Mouse (Mus musculus) right cerebral cortex, postnatal 14 days (tissue): Measurements from ENCODE around the gene Tcp1.
"Not testable (repeated sequence)": the region's sequence is repeated elsewhere in the genome, so short reads cannot be mapped to it uniquely, and the experiment has no call there.

Source experiments
- DNase-seq: peaks from one replicate; pipeline ENCODE4 v3.0.0; 2022

The Tcp1 gene

GRCm38 (mm10) chr17:12915881-12916583 lies 531 bp downstream of the Tcp1 start, which contains the start of gene Mrpl18:
Gene Mrpl18, minus strand, starts transcription at chr17:12916345.
- DNase-seq = peak; percentile 96

- peak; percentile 54 for DNase-seq
Measured at GRCm38 (mm10) chr17:12916588-12917380, 1.3 kb downstream of the Tcp1 start.

- no peak for DNase-seq
Measured at GRCm38 (mm10) chr17:12921073-12921472, 5.6 kb downstream of the Tcp1 start.

- DNase-seq = no peak
Measured at GRCm38 (mm10) chr17:12925001-12925400, 9.5 kb downstream of the Tcp1 start.

GRCm38 (mm10) chr17:12925703-12926180 lies 10.2 kb downstream of the Tcp1 start:
- no peak for DNase-seq

- DNase-seq = not testable (repeated sequence)
Measured at GRCm38 (mm10) chr17:12931576-12931975, 16.1 kb downstream of the Tcp1 start.

GRCm38 (mm10) chr17:12935719-12936118 lies 20.2 kb downstream of the Tcp1 start:
- DNase-seq = no peak

GRCm38 (mm10) chr17:12937412-12937970 lies 22.0 kb downstream of the Tcp1 start:
- DNase-seq = no peak

- DNase-seq = no peak
Measured at GRCm38 (mm10) chr17:12938077-12938476, 22.6 kb downstream of the Tcp1 start.

GRCm38 (mm10) chr17:12939377-12940148 lies 24.1 kb downstream of the Tcp1 start:
- not testable (repeated sequence) for DNase-seq

GRCm38 (mm10) chr17:12940151-12940805 lies 24.8 kb downstream of the Tcp1 start, which contains the start of gene Acat3:
Gene Acat3, minus strand, starts transcription at chr17:12940600.
- DNase-seq = no peak

GRCm38 (mm10) chr17:12941543-12942260 lies 26.2 kb downstream of the Tcp1 start:
- no peak for DNase-seq

GRCm38 (mm10) chr17:12942459-12943162 lies 27.1 kb downstream of the Tcp1 start:
- no peak for DNase-seq

- no peak for DNase-seq
Measured at GRCm38 (mm10) chr17:12949669-12950068, 34.2 kb downstream of the Tcp1 start.

- no peak for DNase-seq
Measured at GRCm38 (mm10) chr17:12956664-12957063, 41.2 kb downstream of the Tcp1 start.

GRCm38 (mm10) chr17:12959377-12959776 lies 43.9 kb downstream of the Tcp1 start:
- DNase-seq = not testable (repeated sequence)

GRCm38 (mm10) chr17:12960331-12960873 lies 44.9 kb downstream of the Tcp1 start, which contains the start of gene Acat2:
Gene Acat2, minus strand, starts transcription at chr17:12960747.
- peak; percentile 92 for DNase-seq

- no peak for DNase-seq
Measured at GRCm38 (mm10) chr17:12963476-12963875, 48.0 kb downstream of the Tcp1 start.

- no peak for DNase-seq
Measured at GRCm38 (mm10) chr17:12967173-12967572, 51.7 kb downstream of the Tcp1 start.

GRCm38 (mm10) chr17:12973851-12974250 lies 58.4 kb downstream of the Tcp1 start:
- DNase-seq = no peak
